Mouse (Mus musculus) intestine, postnatal 0 days (tissue): Measurements from ENCODE around the gene Cfap161. TPM values are rescaled to one million over a fixed set of nuclear protein-coding genes. Genes with fewer than 3 reads are reported as not detected.

ENCODE experiments used
- ATAC-seq: fragments of 200-750 bp; cut with Nextera tagmentation; 2 replicates; pipeline ENCODE4 v1.8.0; 2017; ENCODE audit warnings: mild to moderate bottlenecking, moderate TSS enrichment, moderate library complexity
- H3K27ac ChIP-seq: fragments of 300-500 bp; sonication (generic); 2 replicates; pipeline ENCODE4 v1.5.1; 2014; ENCODE audit warnings: mild to moderate bottlenecking, low read depth, low read length, moderate library complexity
- H3K27me3 ChIP-seq: fragments of 300-500 bp; sonication (generic); replicated peaks from 2 replicates; pipeline ENCODE4 v1.6.1; 2014; ENCODE audit warnings: low read length, mixed read lengths; ENCODE audit not compliant: control insufficient read depth, insufficient read depth
- H3K36me3 ChIP-seq: fragments of 300-500 bp; sonication (generic); 2 replicates; pipeline ENCODE4 v1.6.1; 2014; ENCODE audit warnings: mild to moderate bottlenecking, moderate library complexity; ENCODE audit not compliant: control insufficient read depth, insufficient read depth
- H3K4me1 ChIP-seq: fragments of 300-500 bp; sonication (generic); replicated peaks from 2 replicates; pipeline ENCODE4 v1.6.1; 2014; ENCODE audit warnings: antibody characterized with exemption, low read length, mixed read lengths; ENCODE audit not compliant: control insufficient read depth, insufficient read depth
- H3K4me2 ChIP-seq: fragments of 300-500 bp; sonication (generic); replicated peaks from 2 replicates; pipeline ENCODE4 v1.6.1; 2014; ENCODE audit warnings: low read depth, mild to moderate bottlenecking, moderate library complexity
- H3K4me3 ChIP-seq: fragments of 300-500 bp; sonication (generic); 2 replicates; pipeline ENCODE4 v1.5.1; 2014; ENCODE audit warnings: low read depth, low read length
- H3K9ac ChIP-seq: fragments of 300-500 bp; sonication (generic); 2 replicates; pipeline ENCODE4 v1.6.1; 2014; ENCODE audit warnings: mild to moderate bottlenecking, low read depth, low read length
- H3K9me3 ChIP-seq: fragments of 300-500 bp; sonication (generic); 2 replicates; pipeline ENCODE4 v1.6.1; 2016; ENCODE audit warnings: mixed run types; ENCODE audit not compliant: control insufficient read depth
- CTCF ChIP-seq: sonication (generic); IDR thresholded peaks from 2 replicates; pipeline ENCODE4 v1.5.1; 2016; ENCODE audit warnings: low read depth, mild to moderate bottlenecking, control low read depth, antibody characterized with exemption, moderate library complexity
- WGBS: fragments of 180-500 bp; shearing (Covaris S2); extraction: QIAGEN DNeasy Blood & Tissue Kit; methylation state at CpG from one replicate; pipeline ENCODE4 v1.1.7; 2014; 5-methylcytosine and 5-hydroxymethylcytosine counted together
- polyA plus RNA-seq: library from polyadenylated mRNA; unstranded; fragments of >200 nt; fragmentation: Nextera tagmentation; extraction: Ambion mirVana; gene quantifications from 2 replicates; pipeline ENCODE4 v1.2.1, GENCODE M21; 2015

Gene Cfap161
- polyA plus RNA-seq, 1 experiment from 2014 or later, result not detected

DNA sequence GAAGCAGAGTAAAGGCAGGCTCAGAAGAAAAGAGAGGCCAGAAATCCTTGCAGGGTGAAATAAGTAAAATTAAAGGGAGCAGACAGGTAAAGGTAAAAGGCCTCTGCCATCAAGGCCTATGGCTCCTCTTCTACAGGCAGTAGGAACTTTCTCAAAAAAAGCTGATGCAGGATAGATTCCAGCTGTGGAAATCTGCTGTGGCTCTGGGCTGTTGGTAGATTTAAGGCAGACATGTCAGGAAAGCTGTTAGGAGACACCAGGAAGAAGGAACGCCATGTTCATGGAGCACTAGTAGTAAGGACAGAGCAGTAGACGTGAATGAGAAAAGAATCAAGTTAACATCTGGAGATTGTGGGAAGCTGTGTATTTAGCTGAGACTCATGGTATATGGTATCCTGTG is 5.4 kb upstream of the Cfap161 start:
- no peak overlapping the region for H3K4me3 ChIP-seq
- WGBS, result 94% methylated on average over 2 of the region's 2 CpGs
- no peaks in the 10 kb centered on the region for H3K27me3 ChIP-seq
- H3K36me3 ChIP-seq, result no peaks in the 10 kb centered on the region
- no peak for ATAC-seq
- no peak overlapping the region for H3K27ac ChIP-seq
- H3K9ac ChIP-seq, result no peak overlapping the region
- H3K4me2 ChIP-seq, result no peak overlapping the region
- no peaks in the 10 kb centered on the region for H3K9me3 ChIP-seq
- no peak for TF ChIP-seq CTCF
- no peaks in the 10 kb centered on the region; the same call in 1 of the 2 replicates for H3K4me1 ChIP-seq

GRCm38 (mm10) chr7:83798004-83798403 is 3.3 kb upstream of the Cfap161 start:
- H3K4me3 ChIP-seq, result no peak overlapping the region
- no peaks in the 10 kb centered on the region for H3K27me3 ChIP-seq
- no peaks in the 10 kb centered on the region for H3K36me3 ChIP-seq
- TF ChIP-seq CTCF, result no peak
- no peak overlapping the region for H3K4me2 ChIP-seq
- H3K9ac ChIP-seq, result no peak overlapping the region
- no peaks in the 10 kb centered on the region for H3K9me3 ChIP-seq
- no peak for ATAC-seq
- H3K4me1 ChIP-seq, result no peaks in the 10 kb centered on the region; the same call in 1 of the 2 replicates
- no peak overlapping the region for H3K27ac ChIP-seq

- Histone ChIP-seq H3K9ac (no peak overlapping the region), H3K36me3 (no peaks in the 10 kb centered on the region), H3K9me3 (no peaks in the 10 kb centered on the region), H3K4me3 (no peak overlapping the region), H3K27ac (no peak overlapping the region), H3K4me1 (no peaks in the 10 kb centered on the region; the same call in 1 of the 2 replicates), H3K27me3 (no peaks in the 10 kb centered on the region), H3K4me2 (no peak overlapping the region)
- ATAC-seq, result no peak
- TF ChIP-seq CTCF, result no peak
- WGBS, result 63% methylated on average over 5 of the region's 5 CpGs
Observed at GRCm38 (mm10) chr7:83796177-83796576, 1.5 kb upstream of the Cfap161 start.

GRCm38 (mm10) chr7:83794006-83794683 is 535 bp downstream of the Cfap161 start:
- no peak for TF ChIP-seq CTCF
- no peak overlapping the region for H3K9ac ChIP-seq
- no peaks in the 10 kb centered on the region for H3K9me3 ChIP-seq
- no peaks in the 10 kb centered on the region for H3K27me3 ChIP-seq
- no peak overlapping the region for H3K27ac ChIP-seq
- H3K36me3 ChIP-seq, result no peaks in the 10 kb centered on the region
- H3K4me2 ChIP-seq, result no peak overlapping the region
- no peak for ATAC-seq
- no peak overlapping the region for H3K4me3 ChIP-seq
- H3K4me1 ChIP-seq, result no peaks in the 10 kb centered on the region; the same call in 1 of the 2 replicates
- WGBS, result 40% methylated on average over 11 of the region's 11 CpGs

- H3K9me3 ChIP-seq, result no peaks in the 10 kb centered on the region
- H3K27me3 ChIP-seq, result no peaks in the 10 kb centered on the region
- no peaks in the 10 kb centered on the region for H3K36me3 ChIP-seq
- no peak overlapping the region for H3K4me3 ChIP-seq
- no peak overlapping the region for H3K9ac ChIP-seq
- ATAC-seq, result no peak
- no peak for TF ChIP-seq CTCF
- H3K27ac ChIP-seq, result no peak overlapping the region
- H3K4me1 ChIP-seq, result no peaks in the 10 kb centered on the region
- 79% methylated on average over 4 of the region's 4 CpGs for WGBS
- H3K4me2 ChIP-seq, result no peak overlapping the region
Observed at GRCm38 (mm10) chr7:83780881-83781280, 13.8 kb downstream of the Cfap161 start.

DNA sequence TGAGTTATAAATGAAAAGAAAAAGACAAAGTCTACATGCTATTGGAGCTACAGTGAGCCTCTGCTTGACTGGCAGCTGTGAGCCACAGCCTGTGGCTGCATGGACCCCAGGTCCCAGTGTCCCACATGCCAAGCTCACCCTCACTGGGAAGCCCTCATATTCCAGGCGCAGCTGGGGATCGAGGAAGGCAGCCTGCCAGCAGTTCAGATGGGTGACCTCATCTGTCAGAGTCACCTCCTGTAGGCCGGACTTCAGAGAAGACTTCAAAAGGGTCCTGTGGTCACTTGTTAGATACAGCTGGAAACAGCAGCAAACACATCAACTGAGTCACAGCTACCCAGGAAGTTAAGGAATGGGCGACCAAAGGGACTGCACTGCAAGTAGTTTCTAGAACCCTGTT is 14.7 kb downstream of the Cfap161 start:
- Histone ChIP-seq H3K27me3 (no peaks in the 10 kb centered on the region), H3K36me3 (no peaks in the 10 kb centered on the region), H3K4me1 (no peaks in the 10 kb centered on the region), H3K4me3 (no peak overlapping the region), H3K4me2 (no peak overlapping the region), H3K27ac (no peak overlapping the region), H3K9ac (no peak overlapping the region), H3K9me3 (no peaks in the 10 kb centered on the region)
- WGBS, result 69% methylated on average over 4 of the region's 4 CpGs
- ATAC-seq, result no peak
- TF ChIP-seq CTCF, result no peak
